In genomic region chr4:45513791-45514293, GRCm38 (mm10) we compare ENCODE assay signal across 8 mouse cellular contexts. TPM values are rescaled to one million over a fixed set of nuclear protein-coding genes. Genes with fewer than 3 reads are reported as not detected.
DNase-seq lines count a peak whose midpoint lies in the region; ATAC-seq and TF ChIP-seq lines count a peak whose summit lies in the region.

No protein-coding gene starts in this region.

- peaks cover 7% of the 10 kb centered on the region; the same call in 1 of the 2 replicates for H3K36me3 ChIP-seq in E14TG2a.4 (ENCODE audit: insufficient read depth, low read length)
- H3K36me3 ChIP-seq in intestine, embryonic 14.5 days (ENCODE audit: control insufficient read depth, insufficient read depth, low read length): no peaks in the 10 kb centered on the region
- H3K36me3 ChIP-seq in liver, embryonic 16.5 days (ENCODE audit: control insufficient read depth, insufficient read depth): no peaks in the 10 kb centered on the region
- no peaks in the 10 kb centered on the region for H3K36me3 ChIP-seq in neural tube, embryonic 11.5 days (ENCODE audit: control insufficient read depth, insufficient read depth, low read length)

- peak overlapping the region; percentile 25 for H3K4me2 ChIP-seq in intestine, embryonic 14.5 days (ENCODE audit: low read length)
- no peak overlapping the region for H3K4me2 ChIP-seq in liver, embryonic 16.5 days (ENCODE audit: low read depth, low read length)
- H3K4me2 ChIP-seq in neural tube, embryonic 11.5 days (ENCODE audit: low read depth): peak overlapping the region; percentile 1; the same call in 1 of the 2 replicates

- WGBS in intestine, embryonic 14.5 days: 1% methylated on average over 10 of the region's 10 CpGs
- WGBS in liver, embryonic 16.5 days (ENCODE audit: insufficient replicate concordance): 2% methylated on average over 10 of the region's 10 CpGs
- 1% methylated on average over 10 of the region's 10 CpGs for WGBS in neural tube, embryonic 11.5 days

- H3K4me1 ChIP-seq in E14TG2a.4 (replicated peaks; ENCODE audit: low read depth, low read length): peaks cover 87% of the 10 kb centered on the region
- H3K4me1 ChIP-seq in intestine, embryonic 14.5 days (replicated peaks; ENCODE audit: control insufficient read depth, insufficient read depth, low read length): peaks cover 46% of the 10 kb centered on the region
- H3K4me1 ChIP-seq in liver, embryonic 16.5 days (ENCODE audit: control insufficient read depth, low read depth, low read length): peaks cover 63% of the 10 kb centered on the region
- peaks cover 25% of the 10 kb centered on the region for H3K4me1 ChIP-seq in neural tube, embryonic 11.5 days (ENCODE audit: control insufficient read depth, insufficient read depth, low read length)

- ATAC-seq in intestine, embryonic 14.5 days (replicated peaks; ENCODE audit: low FRiP score, low TSS enrichment, low read depth): peak; percentile 75
- ATAC-seq in liver, embryonic 16.5 days (ENCODE audit: low read depth): peak; percentile 84
- no peak for ATAC-seq in neural tube, embryonic 11.5 days (ENCODE audit: insufficient read depth, low FRiP score, low TSS enrichment)

- peak; percentile 85 for DNase-seq in adrenal gland, adult 2 months
- DNase-seq in gastrocnemius, postnatal 10 days: peak; percentile 39
- peak; percentile 85 for DNase-seq in intestine, embryonic 14.5 days (ENCODE audit: low spot score)
- DNase-seq in neural tube, embryonic 11.5 days (ENCODE audit: low spot score): peak; percentile 51
- DNase-seq in cerebellum, postnatal 25 days: no peak
- no peak for DNase-seq in left cerebral cortex, adult 18-20 months (ENCODE audit: low spot score in 2 of 2)

- 0 out of 2 replicates have a peak overlapping the region, but pooled peaks have one; percentile 1 for H3K9ac ChIP-seq in intestine, embryonic 14.5 days (ENCODE audit: low read length)
- H3K9ac ChIP-seq in liver, embryonic 16.5 days (ENCODE audit: low read depth, low read length): no peak overlapping the region
- H3K9ac ChIP-seq in neural tube, embryonic 11.5 days (ENCODE audit: low read length): no peak overlapping the region

- H3K9me3 ChIP-seq in E14TG2a.4 (ENCODE audit: low read length): no peaks in the 10 kb centered on the region
- no peaks in the 10 kb centered on the region for H3K9me3 ChIP-seq in intestine, embryonic 14.5 days (ENCODE audit: control insufficient read depth, low read length)
- H3K9me3 ChIP-seq in liver, embryonic 16.5 days (replicated peaks; ENCODE audit: control insufficient read depth, low read length): no peaks in the 10 kb centered on the region
- no peaks in the 10 kb centered on the region for H3K9me3 ChIP-seq in neural tube, embryonic 11.5 days (ENCODE audit: control insufficient read depth, low read length)

- H3K27me3 ChIP-seq in E14TG2a.4 (ENCODE audit: insufficient read depth, low read length): peaks cover 20% of the 10 kb centered on the region
- no peaks in the 10 kb centered on the region for H3K27me3 ChIP-seq in intestine, embryonic 14.5 days (replicated peaks; ENCODE audit: control insufficient read depth, insufficient read depth, low read length)
- no peaks in the 10 kb centered on the region for H3K27me3 ChIP-seq in liver, embryonic 16.5 days (ENCODE audit: control insufficient read depth, insufficient read depth, low read depth, low read length)
- H3K27me3 ChIP-seq in neural tube, embryonic 11.5 days (ENCODE audit: control insufficient read depth, insufficient read depth, low read length): no peaks in the 10 kb centered on the region

- H3K4me3 ChIP-seq in E14TG2a.4 (replicated peaks; ENCODE audit: low read length): 0 out of 2 replicates have a peak overlapping the region, but pooled peaks have one; percentile 17
- H3K4me3 ChIP-seq in intestine, embryonic 14.5 days (ENCODE audit: low read depth, low read length): no peak overlapping the region
- H3K4me3 ChIP-seq in liver, embryonic 16.5 days (ENCODE audit: low read depth, low read length): no peak overlapping the region
- no peak overlapping the region for H3K4me3 ChIP-seq in neural tube, embryonic 11.5 days (ENCODE audit: low read depth, low read length)

- TF ChIP-seq CTCF in E14TG2a.4 (conservative IDR thresholded peaks at IDR 0.05; ENCODE audit: low read length): no peak

- H3K27ac ChIP-seq in intestine, embryonic 14.5 days (ENCODE audit: low read depth): peak overlapping the region; percentile 52; the same call in 1 of the 2 replicates
- peak overlapping the region; percentile 68 for H3K27ac ChIP-seq in liver, embryonic 16.5 days (ENCODE audit: low read length)
- no peak overlapping the region for H3K27ac ChIP-seq in neural tube, embryonic 11.5 days (ENCODE audit: low read depth, low read length)

RNA-seq across cellular contexts. Expression of gene Shb, which starts 18.4 kb away (rescaled TPM):
- 100 to 1,000 TPM in 1 of 2 experiments, 10 to 100 TPM in 1; 48.7 to 154 TPM for total RNA-seq in adrenal gland, adult 2 months (2021)
- 71.0 and 106 TPM in 2 replicates for polyA plus RNA-seq in adrenal gland, adult 2 months (2012; rRNA removed)
- 10 to 100 TPM in 1 of 2 experiments, 1 to 10 TPM in 1; 9.3 to 12.5 TPM for total RNA-seq in gastrocnemius, postnatal 10 days (2021)
- polyA plus RNA-seq in intestine, embryonic 14.5 days (2014; fragmentation: Nextera tagmentation; extraction: Ambion mirVana): 5.3 and 7.3 TPM in 2 replicates
- 1.4 and 1.5 TPM in 2 replicates for polyA plus RNA-seq in liver, embryonic 16.5 days (2015; fragmentation: Nextera tagmentation; extraction: Ambion mirVana)
- polyA plus RNA-seq in neural tube, embryonic 11.5 days (2014; fragmentation: Nextera tagmentation; extraction: Ambion mirVana): 6.1 and 7.5 TPM in 2 replicates
- total RNA-seq in left cerebral cortex, adult 18-20 months (2021): 10 to 100 TPM in 1 of 2 experiments, 1 to 10 TPM in 1; 8.3 to 12.9 TPM

Comparison
In these comparisons a context has a peak if more than half of its experiments do, and no peak if none do; other contexts are left out.
1. DNase-seq: peak in adrenal gland, adult 2 months (single experiment), gastrocnemius, postnatal 10 days (single experiment), intestine, embryonic 14.5 days (single experiment) and neural tube, embryonic 11.5 days (single experiment); none in cerebellum, postnatal 25 days (0 of 2) and left cerebral cortex, adult 18-20 months (0 of 2).